14 mouse cellular contexts compared by ENCODE assay signal in the genomic region with DNA sequence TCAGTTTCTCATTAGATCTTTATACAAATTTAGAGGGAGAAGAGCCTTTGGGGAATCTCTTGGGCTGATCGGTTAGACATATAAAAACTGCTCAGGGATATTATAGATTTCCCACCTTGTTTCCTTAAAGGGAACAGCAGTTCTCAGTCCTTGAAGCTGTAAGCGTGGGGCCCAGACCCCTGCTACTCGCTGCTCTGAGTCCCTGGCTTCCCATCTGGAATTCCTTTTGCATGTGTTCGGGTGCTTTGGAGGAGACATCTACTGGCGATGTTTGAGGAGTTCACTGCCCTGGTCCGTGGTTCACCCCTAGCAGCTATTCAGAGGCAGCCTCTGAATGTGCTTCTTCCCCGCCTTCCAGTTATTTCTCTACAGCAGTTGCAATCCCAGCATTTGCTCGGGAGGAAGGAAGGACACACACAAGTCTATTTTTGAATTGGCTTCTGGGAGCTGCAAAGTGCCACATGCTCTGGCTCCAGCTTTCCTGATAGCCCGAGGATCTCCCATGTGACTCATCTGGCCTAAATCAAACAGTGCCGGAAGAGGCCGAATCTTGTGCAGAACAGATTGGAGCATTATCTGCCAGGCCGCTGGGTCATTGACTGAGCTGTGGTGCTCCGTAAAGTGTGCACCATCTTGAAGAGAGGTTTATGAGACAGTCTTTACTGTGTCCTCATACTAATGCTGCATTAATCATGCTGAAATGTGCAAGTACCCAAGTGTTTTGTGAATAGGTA.
A peak's percentile ranks its signal among the peaks of the same experiment; 100 is the strongest.
DNase-seq lines count a peak whose midpoint lies in the region; ATAC-seq and TF ChIP-seq lines count a peak whose summit lies in the region.
"Had no signal": no experiment of that assay in that cellular context is flagged by ENCODE, and none has a peak within 500 bp of the region (broad histone marks: within the 10 kb centered on the region; RNA-seq: fewer than 3 reads in every experiment).

No protein-coding gene starts in this region.

- H3K27me3 ChIP-seq in heart, postnatal 0 days (ENCODE audit: control insufficient read depth, insufficient read depth, low read length): no peaks in the 10 kb centered on the region
- no peaks in the 10 kb centered on the region for H3K27me3 ChIP-seq in liver, embryonic 15.5 days
- H3K27me3 ChIP-seq: embryonic facial prominence, embryonic 12.5 days had no signal

- no peaks in the 10 kb centered on the region for H3K36me3 ChIP-seq in heart, postnatal 0 days (replicated peaks; ENCODE audit: control insufficient read depth, insufficient read depth, low read length)
- H3K36me3 ChIP-seq in liver, embryonic 15.5 days (replicated peaks): no peaks in the 10 kb centered on the region
- H3K36me3 ChIP-seq: embryonic facial prominence, embryonic 12.5 days had no signal

- H3K9me3 ChIP-seq in heart, postnatal 0 days (replicated peaks; ENCODE audit: control insufficient read depth, low read length): no peaks in the 10 kb centered on the region
- H3K9me3 ChIP-seq in liver, embryonic 15.5 days (replicated peaks): no peaks in the 10 kb centered on the region
- H3K9me3 ChIP-seq: embryonic facial prominence, embryonic 12.5 days had no signal

- no peak overlapping the region for H3K4me2 ChIP-seq in heart, postnatal 0 days (ENCODE audit: low read depth, low read length)
- no peak overlapping the region for H3K4me2 ChIP-seq in liver, embryonic 15.5 days
- H3K4me2 ChIP-seq: embryonic facial prominence, embryonic 12.5 days; hindbrain, embryonic 14.5 days had no signal

- DNase-seq in frontal cortex, postnatal 14 days (ENCODE audit: low spot score in 2 of 2): no peak
- DNase-seq in retina, adult 2 months (ENCODE audit: low read depth, low spot score): peak; percentile 0
- DNase-seq in retina, embryonic 14.5 days (ENCODE audit: low spot score): no peak
- DNase-seq in heart, postnatal 0 days (ENCODE audit: low spot score): peak; percentile 44
- DNase-seq: adrenal gland, postnatal 10 days; cerebellum, adult 8-10 months; gastrocnemius, adult 2 months; thymus, postnatal 4 days had no signal

- TF ChIP-seq EP300 in heart, postnatal 0 days (IDR thresholded peaks at IDR 0.05; ENCODE audit: low read depth): no peak

- H3K4me3 ChIP-seq in heart, postnatal 0 days (ENCODE audit: low read depth, low read length): no peak overlapping the region
- no peak overlapping the region for H3K4me3 ChIP-seq in liver, embryonic 15.5 days (replicated peaks)
- H3K4me3 ChIP-seq: embryonic facial prominence, embryonic 12.5 days; gastrocnemius, adult 2 months had no signal

- H3K4me1 ChIP-seq in heart, postnatal 0 days (ENCODE audit: control insufficient read depth, insufficient read depth): peaks cover 4% of the 10 kb centered on the region; the same call in 1 of the 2 replicates
- no peaks in the 10 kb centered on the region for H3K4me1 ChIP-seq in liver, embryonic 15.5 days (replicated peaks)
- H3K4me1 ChIP-seq: embryonic facial prominence, embryonic 12.5 days had no signal

- peak overlapping the region; percentile 41; the same call in 1 of the 2 replicates for H3K27ac ChIP-seq in heart, postnatal 0 days (ENCODE audit: low read depth)
- H3K27ac ChIP-seq in liver, embryonic 15.5 days (replicated peaks): no peak overlapping the region
- H3K27ac ChIP-seq: embryonic facial prominence, embryonic 12.5 days; gastrocnemius, adult 2 months; hindbrain, embryonic 14.5 days had no signal

- no peak for TF ChIP-seq CTCF in heart, postnatal 0 days (IDR thresholded peaks at IDR 0.05; ENCODE audit: low read depth)

- WGBS in heart, postnatal 0 days: 24% methylated on average over 13 of the region's 13 CpGs
- WGBS in liver, embryonic 15.5 days (ENCODE audit: insufficient replicate concordance): 66% methylated on average over 13 of the region's 13 CpGs

- ATAC-seq in frontal cortex, adult (ENCODE audit: low TSS enrichment): peak; percentile 81
- ATAC-seq in heart, postnatal 0 days (ENCODE audit: insufficient read depth, low read depth): peak; percentile 82
- peak; percentile 42; the same call in 1 of the 2 replicates for ATAC-seq in liver, embryonic 15.5 days (ENCODE audit: insufficient read depth)
- no peak for ATAC-seq in megakaryocyte-erythroid progenitor cell, adult 5-6 weeks (replicated peaks; ENCODE audit: low FRiP score, low TSS enrichment, poor library complexity, severe bottlenecking)
- no peak for ATAC-seq in erythroid progenitor cell, adult 5-6 weeks (replicated peaks; ENCODE audit: low FRiP score, poor library complexity, severe bottlenecking)

- H3K9ac ChIP-seq in heart, postnatal 0 days (replicated peaks; ENCODE audit: low read depth, low read length): no peak overlapping the region
- H3K9ac ChIP-seq in liver, embryonic 15.5 days: no peak overlapping the region
- H3K9ac ChIP-seq: embryonic facial prominence, embryonic 12.5 days; hindbrain, embryonic 14.5 days had no signal

Comparison
In these comparisons a context has a peak if more than half of its experiments do, and no peak if none do; other contexts are left out.
1. DNase-seq: peak in retina, adult 2 months (single experiment) and heart, postnatal 0 days (single experiment); none in frontal cortex, postnatal 14 days (0 of 2) and retina, embryonic 14.5 days (single experiment).
2. ATAC-seq: peak in frontal cortex, adult (single experiment), heart, postnatal 0 days (single experiment) and liver, embryonic 15.5 days (single experiment); none in megakaryocyte-erythroid progenitor cell, adult 5-6 weeks (single experiment) and erythroid progenitor cell, adult 5-6 weeks (single experiment).